Mouse (Mus musculus) frontal cortex, adult (tissue): Measurements from ENCODE around the gene Ostf1.

ENCODE experiments used
- ATAC-seq: cut with Nextera tagmentation; 2 replicates; pipeline ENCODE4 v1.9.2; 2017; ENCODE audit warnings: mild to moderate bottlenecking, moderate library complexity, mixed read lengths; ENCODE audit not compliant: low TSS enrichment

The Ostf1 gene

DNA sequence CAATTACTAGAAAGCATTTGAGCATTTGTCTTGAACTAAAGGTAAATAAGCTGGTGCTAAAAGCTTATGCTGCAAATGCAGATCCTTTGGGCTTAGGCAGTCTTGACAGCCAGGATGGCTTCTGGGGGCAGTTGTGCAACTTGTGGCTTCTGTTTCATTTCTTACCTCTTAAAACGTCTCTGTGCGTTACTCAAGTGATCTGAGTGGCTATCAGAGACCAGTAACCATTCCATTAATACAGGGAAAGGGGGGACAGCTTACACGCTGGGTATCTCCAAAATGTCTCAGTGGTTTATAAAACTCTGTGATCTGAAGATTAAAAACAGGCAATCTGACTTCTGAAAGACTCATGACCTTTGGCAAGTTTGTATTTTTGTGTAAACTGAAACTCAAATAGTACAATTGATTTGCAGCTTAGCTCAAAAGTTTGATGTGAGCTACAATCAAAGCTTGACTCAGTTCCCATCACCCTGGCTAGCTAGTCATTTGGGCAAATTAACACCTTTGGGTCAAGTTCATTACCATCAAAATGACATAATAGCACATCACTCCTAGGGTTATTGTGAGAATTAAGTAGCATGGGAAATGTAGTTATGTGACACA, 62.7 kb downstream of the Ostf1 start:
- no peak for ATAC-seq

DNA sequence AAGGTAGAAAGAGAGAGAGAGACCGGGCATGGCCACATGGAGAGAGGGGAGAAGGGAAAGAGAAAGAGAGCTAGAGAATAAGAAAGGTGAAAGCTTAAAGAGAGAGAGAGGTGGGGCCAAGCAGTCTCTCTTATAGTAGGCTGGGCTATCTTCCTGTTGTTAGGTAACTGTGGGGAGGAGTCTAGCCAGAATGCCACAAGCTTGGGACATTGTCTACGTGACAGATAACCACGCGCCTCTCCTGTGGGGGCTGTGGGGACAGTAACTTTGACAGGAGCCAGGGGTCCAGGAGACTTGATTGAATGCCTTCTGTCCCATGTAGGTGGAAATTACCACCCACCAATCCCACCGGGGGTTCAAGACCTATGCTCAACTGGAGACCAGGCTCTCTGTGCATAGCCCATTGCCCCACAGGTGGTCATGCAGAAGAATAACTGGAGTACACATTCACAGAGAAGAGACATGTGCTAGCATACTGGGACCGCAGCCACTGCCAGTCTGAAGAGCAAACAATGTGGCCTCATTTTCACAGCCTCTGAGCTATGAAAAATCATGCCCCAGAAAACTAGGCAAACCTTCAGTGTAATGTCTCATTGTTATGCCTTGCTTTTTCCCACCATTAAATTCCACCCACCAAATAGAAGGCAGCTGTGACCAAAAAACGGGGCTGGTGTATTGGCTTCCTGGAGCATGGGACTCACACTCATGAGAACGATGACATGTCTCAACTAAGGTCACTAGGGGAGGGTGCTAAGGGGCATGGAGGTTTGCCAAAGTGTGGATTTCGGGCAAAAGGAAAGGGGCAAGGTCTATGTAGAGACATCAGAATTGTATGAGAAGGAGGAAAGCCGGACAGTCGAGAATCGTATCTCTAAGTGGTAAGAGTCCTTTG, 63.4 kb downstream of the Ostf1 start:
- ATAC-seq: peak; percentile 93

DNA sequence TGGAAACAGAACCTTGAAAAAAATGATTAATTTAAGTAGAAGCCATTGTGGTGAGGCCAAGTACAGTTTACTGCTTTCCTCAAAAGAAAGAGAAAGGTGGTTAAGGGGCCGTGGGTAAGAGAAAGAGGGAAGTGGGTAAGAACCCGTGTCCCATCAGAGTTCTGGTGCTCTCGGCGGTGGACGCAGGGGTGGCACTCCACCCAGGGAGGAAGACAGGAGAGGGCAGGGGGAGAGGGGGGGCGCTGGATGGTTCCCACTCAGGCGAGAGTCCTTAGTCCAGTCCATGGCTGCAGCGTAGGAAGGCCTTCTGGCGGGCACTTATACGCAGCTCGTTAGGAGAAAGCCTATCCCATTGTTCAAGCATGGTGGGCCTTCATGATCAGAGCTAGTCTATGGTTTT, 64.1 kb downstream of the Ostf1 start:
- no peak for ATAC-seq

DNA sequence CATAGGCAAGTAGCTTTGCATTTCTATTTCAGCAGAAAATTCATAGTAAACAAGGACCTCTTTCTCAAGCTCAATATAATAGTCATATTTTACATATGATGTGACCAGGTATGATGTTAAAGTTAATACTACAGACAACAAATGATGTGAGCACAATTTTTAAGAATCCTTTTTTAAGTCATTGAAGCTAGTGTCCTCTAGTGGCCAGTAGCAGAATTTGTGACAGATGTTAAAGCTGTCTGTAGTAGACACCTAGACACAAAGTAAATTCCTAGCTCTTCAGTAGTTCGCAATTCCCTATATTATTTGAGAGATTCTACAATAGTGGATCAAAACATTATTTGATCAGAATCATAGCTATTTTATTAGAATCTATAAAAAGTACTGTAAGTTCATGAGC, 73.9 kb downstream of the Ostf1 start:
- ATAC-seq: peak; percentile 57; the same call in 1 of the 2 replicates

DNA sequence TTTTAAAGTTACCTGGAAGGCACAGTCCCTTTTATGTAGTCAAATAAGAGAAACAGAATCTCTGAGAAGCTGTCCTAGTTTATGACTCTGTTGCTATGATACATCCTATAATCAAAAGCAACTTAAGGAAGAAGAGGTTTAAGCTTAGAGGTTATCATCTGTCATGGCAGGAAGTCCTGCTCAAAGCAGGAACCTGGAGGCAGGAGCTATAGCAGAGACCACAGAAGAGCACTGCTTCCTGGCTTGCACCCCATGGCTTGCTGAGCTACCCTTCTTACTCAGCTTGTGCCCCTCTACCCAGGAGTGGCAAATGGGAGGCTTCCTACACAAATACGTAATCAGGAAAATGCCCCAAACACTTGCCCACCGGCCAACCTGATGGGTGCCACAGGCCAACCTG, 76.0 kb downstream of the Ostf1 start:
- no peak for ATAC-seq

DNA sequence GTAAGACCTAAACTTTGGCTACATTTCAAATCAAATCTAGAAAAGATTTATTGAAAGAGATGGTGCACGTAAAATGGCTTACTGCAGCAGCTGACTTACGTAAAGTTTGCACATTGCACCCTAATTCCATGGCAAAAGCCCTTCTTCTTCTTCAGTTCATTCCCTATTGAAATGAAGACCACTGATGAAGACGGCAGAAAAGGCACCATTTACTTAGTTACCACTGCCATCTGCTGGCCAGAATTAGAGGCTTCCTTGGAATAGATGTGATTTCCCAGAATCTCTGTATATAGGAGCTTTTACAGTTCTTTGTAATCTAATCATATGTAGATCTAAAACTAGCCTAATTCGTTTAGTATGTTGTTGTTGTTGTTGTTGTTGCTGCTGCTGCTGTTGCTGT, 83.0 kb downstream of the Ostf1 start:
- ATAC-seq: peak; percentile 81
